Mouse (Mus musculus): ENCODE measurements around the gene Tiam2.
A peak's percentile ranks its signal among the peaks of the same experiment; 100 is the strongest.

Tiam2 gene

DNA sequence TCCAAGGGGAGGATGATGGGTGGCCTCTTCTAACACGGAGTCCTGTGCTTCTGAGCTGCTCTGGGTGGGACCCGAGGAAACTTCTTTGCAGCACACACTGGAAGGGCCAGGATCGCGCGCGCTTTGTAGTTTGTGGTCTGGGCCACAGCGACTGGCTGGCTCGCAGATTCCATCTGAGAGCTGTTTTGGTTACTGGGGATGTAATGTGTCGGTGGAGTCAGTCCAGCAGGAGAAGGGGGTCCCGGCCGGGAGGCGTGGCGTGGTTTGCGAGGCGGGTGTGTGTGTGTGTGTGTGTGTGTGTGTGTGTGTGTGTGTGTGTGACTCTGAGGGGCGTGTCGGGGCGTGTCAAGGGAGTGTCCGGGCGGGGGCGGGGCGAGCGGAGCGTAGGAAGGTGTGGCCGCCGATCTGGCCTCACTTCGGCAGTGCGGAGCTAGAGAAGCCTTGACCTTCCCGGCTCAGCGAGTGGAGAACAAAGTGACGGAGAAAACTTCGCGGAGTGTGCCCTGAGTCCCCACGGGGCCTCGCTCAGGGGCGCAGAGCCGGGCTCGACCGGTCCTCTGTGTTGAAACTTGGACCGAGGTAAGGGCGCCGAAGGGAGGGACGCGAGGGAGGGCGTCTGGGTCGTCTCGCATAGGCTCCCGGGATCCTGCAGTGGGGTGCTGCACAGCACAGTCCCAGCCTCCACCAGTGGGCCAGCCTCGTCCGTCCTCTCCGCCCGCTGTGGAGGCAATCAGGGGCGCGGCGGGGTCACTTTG lies at the start of gene Tiam2:
Gene Tiam2, plus strand, starts transcription at position 426 of the 755 bp plus-strand sequence.
- DNase-seq (ENCODE audit: low spot score in 2 of 2) = peak; percentile 18 to 62

DNA sequence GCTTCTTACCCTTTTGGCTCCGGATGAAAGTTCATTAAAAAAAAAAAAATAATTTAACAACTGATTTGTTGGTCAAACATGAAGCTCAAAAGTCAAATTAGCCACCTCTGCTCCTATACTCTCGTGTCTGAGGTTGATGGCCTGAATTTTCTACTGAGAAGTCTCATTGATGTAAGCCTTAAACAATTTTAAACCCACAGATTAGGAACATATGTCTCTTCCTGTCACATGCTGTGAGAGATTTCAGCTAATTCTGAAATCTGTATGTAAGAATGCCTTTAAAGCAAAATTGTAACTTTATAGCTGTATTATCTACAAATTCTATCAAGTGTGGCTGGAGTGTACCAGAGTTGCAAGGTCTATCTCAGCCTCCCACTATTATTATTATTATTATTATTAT lies 46.1 kb upstream of the Tiam2 start:
- no peak for DNase-seq (ENCODE audit: low spot score in 2 of 2)

DNA sequence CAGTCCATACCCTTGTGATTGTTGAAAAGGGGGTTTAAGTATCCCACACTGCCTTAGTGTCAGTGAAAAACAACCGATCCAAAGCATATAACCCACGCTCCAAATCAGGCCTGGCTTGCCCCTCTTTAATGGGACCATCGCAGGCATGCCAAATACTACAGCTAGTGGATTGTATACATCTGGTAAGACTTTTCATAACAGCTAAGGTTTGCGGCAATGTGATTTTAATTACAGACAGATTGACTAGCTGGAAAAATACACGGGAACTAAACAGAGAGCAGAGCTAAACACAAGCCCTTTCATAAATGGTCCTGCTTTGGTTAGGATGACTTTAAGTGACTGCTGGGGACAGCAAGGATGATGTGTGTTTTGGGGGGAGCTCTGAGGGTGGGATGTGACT lies 44.4 kb upstream of the Tiam2 start:
- DNase-seq (ENCODE audit: low spot score in 2 of 2) = no peak

DNA sequence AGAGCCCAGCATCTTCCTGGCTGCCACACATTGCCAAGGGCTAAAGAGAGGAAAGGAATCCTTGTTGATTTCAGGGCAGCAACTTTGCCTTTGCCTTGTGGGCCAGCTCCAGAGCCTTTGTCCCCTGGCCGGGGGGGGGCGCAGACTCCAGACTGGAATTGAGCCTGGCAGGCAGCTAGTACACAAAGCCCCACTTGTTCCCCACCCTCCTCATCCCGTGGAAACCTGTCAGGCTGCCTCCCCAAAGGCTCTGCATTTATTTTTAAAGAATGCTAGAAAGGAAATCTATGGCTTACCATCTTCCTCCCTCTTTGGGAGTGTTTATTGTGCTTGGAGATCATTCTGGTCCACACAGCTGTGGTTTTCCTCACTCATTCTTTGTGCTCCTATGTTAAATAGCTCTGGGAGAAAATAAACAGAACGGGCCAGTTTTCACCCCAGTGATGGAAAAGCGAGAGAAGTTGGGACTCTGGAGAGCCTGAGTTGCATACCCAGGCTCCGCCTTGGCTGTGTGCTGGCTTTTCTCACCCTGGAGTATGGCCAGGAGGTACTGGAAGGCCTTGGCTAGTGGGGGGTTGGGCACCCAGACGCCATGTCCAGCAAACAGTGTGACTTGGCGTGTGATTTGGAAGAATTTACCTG lies 41.2 kb upstream of the Tiam2 start:
- DNase-seq (ENCODE audit: low spot score in 2 of 2) = no peak

DNA sequence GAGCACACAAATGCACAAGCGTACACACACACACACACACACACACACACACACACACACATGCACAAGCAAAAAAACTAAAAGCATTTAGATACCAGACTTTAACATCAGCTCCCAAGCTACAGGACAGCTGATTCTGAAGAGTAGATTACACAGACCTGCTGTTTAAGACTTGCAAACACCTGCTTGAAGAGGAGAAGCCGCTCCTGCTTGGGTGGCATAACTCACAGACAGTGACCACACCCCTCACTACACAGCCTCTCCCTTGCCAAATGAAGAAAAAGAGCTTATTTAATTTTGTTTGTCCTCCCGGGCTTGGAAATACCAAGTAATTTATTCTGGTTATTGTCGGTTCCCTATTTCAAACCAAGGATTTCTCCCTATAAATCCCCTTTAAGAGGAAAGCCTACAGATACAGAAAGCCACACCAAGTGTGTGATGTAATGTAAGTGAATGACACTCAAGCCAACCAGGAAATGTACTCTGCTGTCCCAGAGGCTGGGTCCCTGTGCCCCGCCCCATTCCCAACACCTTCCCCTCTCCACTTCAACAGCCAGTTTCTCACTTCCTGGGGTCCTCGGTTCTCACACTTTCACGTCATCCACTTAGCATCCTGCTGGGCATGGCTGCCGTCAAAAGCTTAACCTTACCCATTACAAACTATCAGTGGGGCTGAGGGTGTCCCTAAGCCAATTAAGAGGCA lies 40.1 kb upstream of the Tiam2 start:
- DNase-seq (ENCODE audit: low spot score in 2 of 2) = no peak

DNA sequence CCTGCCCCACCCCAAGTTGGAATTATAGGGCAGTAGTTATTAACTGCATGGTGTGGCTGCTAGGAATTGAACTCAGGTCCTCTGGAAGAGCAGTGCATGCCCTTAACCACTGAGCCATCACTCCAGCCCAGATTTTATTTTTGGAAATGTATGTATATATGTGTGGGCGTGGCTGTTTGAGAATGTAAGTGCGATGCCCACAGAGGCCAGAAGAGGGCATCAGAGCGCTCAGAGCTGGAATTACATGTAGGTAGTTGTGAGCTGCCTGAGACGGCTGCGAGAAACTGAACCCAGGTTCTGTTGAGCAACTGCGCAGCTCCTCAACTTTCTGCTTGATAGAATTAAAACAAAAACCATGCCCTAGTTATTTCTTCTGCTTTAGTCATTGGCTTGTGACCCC lies 38.0 kb upstream of the Tiam2 start:
- peak; percentile 42 to 81 for DNase-seq (ENCODE audit: low spot score in 2 of 2)

DNA sequence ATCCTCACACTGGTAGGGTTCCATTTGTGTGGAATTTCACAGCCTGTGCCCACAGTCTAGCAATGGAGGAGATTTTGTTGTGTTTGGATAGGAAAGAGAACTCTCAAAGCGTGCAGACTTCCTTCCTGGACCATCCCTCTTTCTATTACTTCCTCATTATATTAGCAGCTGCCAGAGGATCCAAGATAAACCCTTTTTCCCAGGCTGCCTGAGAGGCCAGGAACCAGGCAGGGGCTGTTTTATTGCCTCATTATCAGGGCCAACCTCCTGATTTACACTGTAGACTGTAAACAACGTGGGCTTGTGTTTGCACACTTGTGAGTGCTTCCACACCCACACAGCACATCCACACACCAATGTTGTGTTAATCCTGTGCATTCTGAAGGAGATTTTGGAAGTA lies 31.3 kb upstream of the Tiam2 start:
- no peak for DNase-seq (ENCODE audit: low spot score in 2 of 2)

DNA sequence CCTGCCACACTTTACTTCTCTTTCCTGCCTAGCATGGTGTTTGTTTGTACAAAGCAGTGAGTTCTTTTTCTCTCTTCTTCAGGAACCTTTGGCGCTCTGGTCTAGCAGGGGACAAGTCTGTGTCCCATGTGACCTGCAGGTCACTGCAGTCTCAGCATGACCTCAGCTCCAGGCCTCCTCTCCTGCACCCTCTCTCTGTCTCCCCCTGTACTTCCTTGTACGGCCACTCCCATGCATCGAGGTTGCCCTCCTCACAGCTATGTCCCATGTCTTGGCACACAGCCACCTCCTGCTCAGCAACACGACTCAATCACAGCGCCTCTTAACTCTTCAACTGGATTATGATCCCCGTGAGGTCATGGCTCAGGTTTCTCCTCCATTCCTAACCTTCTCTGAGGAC lies 26.9 kb upstream of the Tiam2 start:
- DNase-seq (ENCODE audit: low spot score in 2 of 2) = no peak

DNA sequence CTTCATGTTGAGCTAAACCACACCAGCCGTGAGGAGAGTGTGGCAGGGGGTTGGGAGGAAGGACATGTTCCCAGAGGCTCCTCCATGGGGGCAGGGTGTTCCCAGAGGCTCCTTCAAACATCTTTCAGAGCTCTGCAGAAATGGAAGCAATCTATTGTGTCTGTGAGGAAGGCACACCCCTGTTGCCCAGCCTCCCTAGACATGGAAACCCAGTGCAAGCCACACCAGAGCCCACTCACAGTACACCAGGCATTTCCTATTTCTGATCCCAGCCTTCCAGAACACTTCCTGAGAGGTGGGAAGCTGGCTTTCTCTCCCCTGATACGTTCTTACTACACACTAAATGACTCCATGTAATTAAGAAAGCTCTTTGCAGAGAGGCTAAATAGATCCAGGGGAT lies 20.4 kb upstream of the Tiam2 start:
- DNase-seq (ENCODE audit: low spot score in 2 of 2) = no peak

DNA sequence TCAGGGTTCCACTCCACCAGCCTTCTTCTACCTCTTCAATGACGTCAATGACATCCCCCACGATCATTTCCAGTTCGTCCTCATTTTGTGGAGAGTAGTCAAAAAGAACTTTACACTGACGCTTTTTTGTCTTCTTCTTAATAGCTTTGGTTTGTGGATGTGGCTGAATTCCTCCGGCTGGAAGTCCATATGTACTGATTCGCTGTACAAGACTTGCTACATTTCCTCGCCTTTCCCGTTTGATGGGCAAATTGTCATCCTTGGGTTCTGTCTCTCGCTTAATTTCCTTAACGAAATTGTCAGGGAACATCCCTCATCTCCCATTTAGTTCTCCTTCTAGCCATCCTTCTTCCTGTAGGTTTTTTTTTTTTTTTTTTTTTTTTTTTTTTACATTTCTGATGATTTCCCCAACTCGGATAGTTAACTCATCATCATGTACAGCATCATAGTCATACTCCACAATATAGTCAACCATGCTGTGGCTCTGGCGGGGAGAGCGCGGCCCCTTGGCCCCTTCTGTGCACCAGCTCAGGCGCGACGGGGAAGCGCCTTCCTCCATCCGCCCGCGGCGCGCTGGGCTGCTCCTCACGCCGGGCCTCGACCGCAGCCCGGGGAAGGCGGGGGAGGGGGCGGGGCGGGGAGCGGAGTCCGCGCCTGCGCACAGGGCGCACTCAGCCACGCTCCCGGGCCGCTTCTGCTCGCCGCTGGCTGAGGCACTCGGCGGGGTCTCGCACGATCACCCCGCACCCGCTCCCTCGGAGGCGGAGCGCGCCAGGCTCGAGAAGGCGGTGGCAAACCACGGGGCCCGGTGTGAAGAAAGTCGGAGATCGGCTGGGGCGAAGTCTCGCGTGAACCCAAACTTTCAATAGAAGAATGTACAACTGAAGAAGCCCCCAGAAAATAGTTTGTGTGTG lies 12.4 kb upstream of the Tiam2 start:
- DNase-seq (ENCODE audit: low spot score in 2 of 2) = peak; percentile 57 to 81

DNA sequence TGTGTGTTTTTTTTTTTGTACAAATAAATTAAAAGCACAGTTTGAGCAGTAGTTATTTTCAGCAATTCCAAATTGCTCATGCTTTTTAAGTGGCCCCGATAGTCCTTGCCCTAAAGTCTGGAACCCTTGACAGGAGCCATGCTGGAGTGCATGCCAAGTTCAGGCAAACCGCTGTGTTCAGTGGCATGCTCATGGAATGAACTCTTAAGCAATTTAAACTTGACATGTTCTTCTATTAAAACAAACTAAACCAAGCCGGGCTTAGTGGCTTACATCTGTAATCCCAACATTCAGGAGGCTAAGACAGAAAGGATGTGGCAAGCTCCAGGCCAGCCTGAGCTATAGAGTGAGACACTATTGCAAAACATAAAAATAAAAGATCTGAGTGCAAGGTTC lies 11.8 kb upstream of the Tiam2 start:
- no peak for DNase-seq (ENCODE audit: low spot score in 2 of 2)

DNA sequence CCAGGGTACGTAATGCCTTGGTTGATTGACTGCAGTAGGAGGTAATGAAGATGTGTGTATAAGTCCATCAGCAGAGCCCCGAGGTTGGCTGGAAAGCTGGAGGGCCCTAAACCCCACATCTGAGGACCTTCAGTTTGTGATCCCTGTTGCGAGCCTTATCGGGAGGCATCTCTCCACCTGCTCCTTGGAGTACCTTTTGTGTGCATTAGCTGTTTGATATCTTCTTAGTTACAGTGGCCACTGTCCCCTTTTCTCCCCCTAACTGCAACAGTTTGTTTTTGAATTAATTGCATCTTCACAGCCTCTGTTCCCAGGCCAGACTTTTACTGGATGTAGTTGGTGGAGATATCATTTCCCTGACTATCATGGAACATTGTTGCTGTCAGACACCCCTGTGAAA lies 10.8 kb upstream of the Tiam2 start:
- no peak for DNase-seq (ENCODE audit: low spot score in 2 of 2)

DNA sequence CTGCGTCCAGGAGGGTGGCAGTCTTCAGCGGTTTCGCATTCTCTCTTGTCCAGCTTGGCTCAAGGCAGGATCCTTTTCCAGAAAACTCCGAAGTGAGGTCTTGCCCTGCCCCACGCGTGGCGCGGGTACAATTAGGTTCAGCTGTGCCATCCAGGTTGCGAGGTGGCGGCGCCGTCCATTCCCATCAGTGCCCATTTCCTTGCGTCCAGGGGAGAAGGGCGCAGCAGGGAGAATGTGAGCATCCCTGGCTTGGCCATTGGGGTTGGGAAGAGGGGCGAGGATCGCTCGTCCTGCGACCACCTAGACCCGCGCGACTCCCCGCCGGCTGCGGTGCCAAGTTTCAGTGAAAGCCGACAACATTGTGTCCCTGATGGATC lies 518 bp downstream of the Tiam2 start:
- DNase-seq (ENCODE audit: low spot score in 2 of 2) = no peak

DNA sequence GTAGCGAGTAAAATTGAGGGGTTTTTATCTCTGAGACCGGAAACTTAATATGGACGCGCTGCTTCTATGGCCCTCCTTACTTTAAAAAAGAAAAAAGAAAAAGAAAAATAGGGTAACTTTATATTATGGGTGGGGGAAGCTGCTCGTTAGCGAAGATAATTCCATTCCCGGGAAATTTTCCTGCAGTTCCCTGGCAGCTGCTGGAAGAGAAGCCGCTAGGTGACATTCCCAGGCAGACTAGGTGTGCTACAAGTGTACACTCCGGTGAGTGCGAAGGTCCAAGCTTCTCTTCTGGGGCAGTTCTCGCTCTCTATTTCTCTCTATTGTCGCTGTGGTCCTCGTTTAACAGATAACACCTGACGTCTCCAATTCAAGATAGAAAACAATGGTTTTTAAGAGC lies 962 bp downstream of the Tiam2 start:
- DNase-seq (ENCODE audit: low spot score in 2 of 2) = no peak

DNA sequence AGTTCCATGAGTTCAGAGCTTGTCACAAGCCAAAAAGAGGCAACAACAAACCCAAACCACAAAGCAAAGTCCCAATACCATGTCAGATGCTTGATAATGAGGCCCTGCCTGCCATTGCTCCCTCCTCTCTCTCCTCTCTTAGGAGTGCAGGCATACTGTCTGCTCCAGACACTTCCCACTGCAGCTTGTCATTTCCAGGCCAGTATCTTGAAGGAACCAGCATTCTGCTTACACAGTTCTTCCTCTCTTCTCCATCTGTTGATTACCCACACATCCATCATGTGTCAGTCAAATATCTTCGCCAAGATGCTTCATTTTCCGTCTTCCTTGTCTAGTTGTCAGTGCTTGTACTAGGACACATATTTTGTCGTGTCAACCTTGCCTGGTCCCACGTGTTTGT lies 2.4 kb downstream of the Tiam2 start:
- no peak for DNase-seq (ENCODE audit: low spot score in 2 of 2)

DNA sequence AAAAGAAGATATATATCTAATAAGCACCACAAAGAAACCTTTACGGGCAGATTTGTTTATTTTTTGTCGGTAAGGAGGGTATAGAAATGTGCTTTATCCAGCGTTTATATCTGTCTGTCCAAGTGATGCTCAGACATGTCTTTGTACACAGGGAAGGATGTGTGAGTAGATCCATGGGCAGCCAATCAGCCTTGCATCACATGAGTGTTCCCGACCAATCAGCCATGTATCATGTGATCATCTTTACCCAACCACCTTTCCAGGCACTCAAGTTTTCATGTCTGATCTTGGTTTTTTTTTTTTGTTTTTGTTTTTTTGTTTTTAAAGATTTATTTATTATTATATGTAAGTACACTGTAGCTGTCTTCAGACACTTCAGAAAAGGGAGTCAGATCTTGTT lies 3.1 kb downstream of the Tiam2 start:
- no peak for DNase-seq (ENCODE audit: low spot score in 2 of 2)

DNA sequence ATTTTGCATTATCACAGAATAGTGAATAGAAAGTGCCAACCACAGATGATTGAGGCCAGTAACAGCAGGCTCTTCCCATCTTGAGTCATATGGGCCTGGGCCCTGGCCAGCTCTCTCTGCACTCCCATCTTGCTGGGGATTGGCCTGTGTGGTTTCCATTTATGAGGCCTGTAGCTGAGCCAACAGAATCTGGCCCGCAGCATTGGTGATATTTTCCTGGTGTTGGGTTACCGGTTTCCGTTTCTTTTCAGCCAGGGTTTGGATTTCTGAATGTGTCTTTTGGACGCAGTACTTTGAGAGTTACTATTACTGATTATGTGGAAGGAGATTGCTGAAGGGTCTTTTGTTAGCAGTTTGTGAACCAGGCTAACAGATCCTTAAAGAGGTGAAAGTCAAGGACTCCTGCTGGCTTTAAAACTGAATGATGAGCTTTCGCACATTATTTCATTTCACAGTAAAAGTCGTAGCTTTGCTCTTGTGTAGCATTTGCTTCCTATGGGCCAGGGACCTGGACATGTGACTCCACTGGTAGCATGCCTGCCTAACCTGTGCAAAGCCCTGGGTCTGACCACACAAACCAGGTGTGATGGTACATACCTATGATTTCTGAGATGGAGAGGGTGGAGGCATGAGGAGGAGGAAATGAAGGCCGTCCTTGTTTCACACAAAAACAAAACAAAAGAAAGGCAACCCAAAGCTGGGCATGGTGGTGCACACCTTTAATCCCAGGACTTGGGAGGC lies 5.5 kb downstream of the Tiam2 start:
- no peak for DNase-seq (ENCODE audit: low spot score in 2 of 2)

DNA sequence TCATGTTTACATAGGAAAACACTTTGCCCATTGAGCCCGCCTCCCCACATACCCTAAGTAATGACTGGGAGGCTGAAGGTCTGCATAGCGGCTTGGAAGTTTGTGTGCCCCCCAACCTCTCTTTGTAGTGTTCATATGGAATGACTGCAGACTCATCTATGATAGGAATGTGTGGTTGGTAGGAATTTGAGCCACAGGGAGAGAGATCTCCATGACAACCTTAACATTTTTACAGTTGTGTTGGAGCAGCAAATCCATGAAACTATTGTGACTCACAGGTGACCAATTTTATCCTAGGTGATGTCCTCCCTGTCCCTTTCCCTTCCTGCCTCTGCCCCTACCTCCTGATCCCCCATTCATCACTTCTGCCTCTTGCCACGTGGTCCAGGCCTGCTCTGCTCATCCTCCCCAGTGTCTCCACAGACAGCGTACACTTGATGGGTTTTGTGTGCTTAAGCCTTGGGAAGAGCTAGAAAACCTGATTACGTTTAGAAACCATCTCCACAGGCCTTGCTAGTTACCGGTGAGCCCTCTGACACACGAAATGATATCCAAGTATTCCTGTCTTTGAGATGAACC lies 9.9 kb downstream of the Tiam2 start:
- no peak for DNase-seq (ENCODE audit: low spot score in 2 of 2)

DNA sequence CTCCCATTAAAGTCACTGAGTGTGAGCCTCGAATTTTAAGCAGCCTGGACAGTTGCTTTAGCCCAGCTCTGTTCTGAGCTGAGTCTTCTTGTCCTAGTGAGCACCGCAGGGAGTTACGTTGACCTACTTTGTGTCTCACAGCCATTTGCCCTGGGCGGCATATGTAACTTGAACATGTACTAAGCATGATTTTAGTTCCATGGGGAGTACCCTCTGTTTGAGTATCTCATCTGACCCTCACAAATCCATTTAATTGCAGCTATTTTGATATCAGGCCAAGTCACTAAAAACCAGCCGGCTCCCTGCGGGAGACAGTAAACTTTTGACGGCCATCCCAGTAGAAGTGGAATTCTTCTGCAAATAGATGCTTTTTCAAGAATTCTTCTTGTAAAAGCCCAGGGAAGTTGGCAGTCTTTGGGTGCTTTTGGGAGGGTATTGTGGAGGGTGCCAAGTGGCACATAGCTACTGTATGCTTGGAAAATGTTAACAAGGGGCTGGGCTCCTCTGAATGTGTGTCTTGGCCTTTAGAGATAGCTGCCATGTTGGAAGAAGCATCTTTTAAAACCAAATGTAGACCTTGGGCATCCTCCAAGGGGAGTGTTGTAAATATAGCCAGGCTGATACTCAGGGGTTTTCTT lies 10.6 kb downstream of the Tiam2 start:
- no peak for DNase-seq (ENCODE audit: low spot score in 2 of 2)

DNA sequence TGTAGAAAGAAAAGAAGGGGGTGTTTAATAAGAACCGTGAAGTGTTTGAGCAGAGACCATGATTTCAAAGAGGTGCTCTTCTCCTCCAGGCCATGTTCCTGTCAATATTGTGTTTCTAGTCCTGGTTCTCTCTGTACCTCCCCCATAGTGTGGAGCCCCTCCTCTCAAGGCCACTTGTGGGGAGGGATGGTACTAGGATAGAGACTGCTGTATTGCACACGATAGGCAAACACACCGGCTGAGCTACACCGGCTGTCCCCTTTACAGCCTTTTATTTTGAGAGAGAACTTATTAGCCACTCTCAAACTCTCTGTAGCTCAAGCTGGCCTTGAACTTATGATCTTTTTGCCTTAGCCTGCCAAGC lies 11.1 kb downstream of the Tiam2 start:
- no peak for DNase-seq (ENCODE audit: low spot score in 2 of 2)

DNA sequence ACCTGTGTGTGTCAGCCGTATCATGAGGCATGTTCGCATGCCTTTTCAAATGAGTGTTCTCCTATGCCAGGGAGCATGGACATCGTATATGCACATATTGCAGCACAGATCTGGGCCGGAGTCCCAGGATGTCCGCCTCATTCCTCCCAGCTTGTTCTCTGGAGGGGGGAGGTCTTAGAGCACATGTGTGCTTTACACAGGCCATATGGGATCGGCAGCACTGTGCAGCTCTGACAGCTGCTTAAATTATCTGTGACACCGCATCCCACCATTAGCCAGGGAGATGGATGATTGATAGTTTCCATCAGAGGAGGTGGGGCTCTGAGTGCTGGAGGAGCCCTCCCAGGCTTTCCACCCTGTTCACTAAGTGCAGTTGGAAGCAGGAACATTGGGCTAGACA lies 12.4 kb downstream of the Tiam2 start:
- DNase-seq (ENCODE audit: low spot score in 2 of 2) = no peak
